Mouse (Mus musculus) c-Kit-positive CD71-positive TER-119-positive erythroid progenitor cells, embryonic 14.5 days (primary cell): Measurements from ENCODE around the gene Tnpo2.
A peak's percentile ranks its signal among the peaks of the same experiment; 100 is the strongest.

Source experiments
- DNase-seq: peaks from one replicate; pipeline ENCODE4 v3.0.0-alpha.2; 2013; ENCODE audit warnings: low spot score

Gene Tnpo2

DNA sequence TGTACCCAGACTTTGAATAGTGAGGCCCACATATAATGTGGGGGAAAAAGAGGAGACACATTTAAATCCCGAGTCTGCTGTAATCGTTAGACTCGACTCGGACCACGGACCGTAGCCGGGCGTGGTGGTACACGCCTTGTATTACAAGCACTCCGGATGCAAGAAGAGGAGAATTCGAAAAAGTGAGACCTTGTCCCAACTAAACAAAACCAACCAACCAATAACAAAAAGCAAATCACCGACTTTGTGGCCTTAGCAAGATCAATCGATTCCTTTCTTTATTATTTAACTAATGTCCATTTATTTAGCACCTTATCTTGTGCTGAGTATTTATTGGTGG, 9.2 kb upstream of the Tnpo2 start:
- DNase-seq: peak; percentile 52

DNA sequence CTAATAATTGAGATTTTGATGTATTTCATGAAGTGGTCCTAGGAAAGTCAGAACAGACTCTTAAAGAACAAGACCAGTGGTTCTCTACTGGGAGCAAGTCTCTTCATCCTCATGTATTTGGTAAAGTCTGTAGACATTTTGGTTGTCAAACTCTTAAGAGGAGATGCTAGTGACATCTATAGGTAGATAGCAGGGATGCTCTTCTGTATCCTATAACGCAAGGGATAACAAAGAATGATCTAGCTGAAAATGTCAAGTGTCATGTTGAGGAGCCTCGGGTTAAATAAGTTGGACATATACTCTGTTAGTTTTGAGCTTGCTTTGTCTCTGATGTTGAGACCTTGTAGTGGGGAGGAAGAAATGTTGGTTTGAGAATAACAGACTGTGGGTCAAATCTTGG, 8.8 kb upstream of the Tnpo2 start:
- no peak for DNase-seq

DNA sequence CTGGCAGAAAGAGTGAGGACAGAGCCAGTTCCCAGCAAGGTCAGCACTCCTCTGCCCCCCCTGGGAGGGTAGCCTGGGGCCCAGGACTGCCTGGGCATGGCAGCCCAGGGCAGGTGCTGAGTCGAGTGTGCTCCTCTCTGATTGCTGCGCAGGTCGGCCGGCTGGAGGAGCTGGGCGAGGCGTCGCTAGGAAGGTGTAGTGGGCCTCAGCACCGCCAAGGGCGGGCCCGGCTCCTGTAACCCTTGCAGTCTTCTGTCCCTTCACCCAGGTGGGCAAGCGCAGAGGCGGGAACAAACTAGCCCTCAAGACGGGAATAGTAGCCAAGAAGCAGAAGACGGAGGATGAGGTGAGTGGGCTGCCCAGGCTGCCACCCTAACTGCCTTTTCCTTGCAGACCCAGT, 7.4 kb upstream of the Tnpo2 start:
- no peak for DNase-seq

DNA sequence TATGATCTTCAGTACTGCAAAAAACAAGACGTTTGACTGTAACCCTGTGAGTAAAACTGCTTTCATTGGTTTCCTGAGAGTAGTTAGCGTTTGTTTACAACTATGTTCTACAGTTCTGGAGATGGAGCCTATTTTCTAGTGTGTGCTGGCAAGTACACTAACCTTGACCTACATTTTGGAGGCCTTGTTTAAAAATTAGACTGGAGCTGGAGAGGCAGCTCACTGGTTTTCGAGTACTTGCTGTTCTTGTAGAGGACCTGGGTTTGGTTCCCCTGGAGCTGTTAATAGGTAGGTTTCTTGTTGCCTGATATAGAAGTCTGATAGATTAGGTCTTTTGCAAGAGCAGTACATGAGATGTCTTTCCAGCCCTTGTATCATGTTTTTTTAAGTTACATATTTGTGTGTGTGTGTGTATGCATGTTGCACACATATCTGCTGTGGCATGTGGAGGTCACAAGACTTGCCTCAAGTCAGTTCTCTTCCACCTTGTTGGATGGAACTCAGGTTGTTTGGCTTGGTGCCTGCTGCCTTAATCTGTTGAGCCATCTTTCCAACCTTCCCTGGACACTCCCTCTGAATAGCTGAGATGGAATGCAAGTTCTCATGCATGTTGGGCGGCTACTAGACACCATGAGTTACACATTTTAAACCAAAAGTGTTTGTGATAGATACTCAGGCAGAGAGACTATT, 3.9 kb upstream of the Tnpo2 start:
- no peak for DNase-seq

DNA sequence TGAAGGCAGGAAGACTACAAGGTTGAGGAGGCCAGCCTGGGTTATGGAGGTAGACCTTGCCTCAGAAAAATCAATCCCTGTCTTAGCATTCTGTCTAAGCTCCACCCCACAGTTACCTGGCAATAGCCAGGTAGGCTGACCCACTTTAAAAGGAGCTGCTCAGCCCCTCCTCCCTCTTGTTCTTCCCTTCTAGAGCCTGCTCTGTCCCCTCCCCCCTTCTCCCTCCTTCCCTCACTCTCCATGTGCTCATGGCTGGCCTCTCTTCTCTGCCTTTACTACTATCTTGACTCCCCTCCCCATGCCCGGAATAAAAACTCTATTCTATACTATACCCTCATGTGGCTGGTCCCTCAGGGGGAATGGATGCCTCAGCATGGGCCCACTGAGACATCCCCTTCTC, 2.8 kb upstream of the Tnpo2 start:
- no peak for DNase-seq

DNA sequence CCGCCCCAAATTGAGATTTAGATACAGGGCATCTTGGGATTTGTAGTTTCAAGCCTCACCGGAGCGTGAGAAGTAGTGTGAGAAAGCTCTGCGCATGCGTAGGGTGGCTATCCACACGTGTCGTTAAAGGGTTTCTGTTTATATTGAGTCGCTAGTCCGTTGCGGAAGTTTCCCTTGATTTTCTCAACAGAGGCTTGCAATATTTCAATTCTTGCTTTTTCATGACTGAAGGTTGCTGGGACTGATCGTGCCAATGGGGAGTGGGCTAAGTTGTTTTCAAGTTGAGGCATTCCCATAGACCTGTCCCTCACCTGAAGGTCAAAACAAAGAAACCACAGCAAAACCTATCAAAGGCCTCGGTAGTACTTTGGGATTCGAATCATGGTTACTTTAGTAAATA, 2.0 kb upstream of the Tnpo2 start:
- peak; percentile 80 for DNase-seq

DNA sequence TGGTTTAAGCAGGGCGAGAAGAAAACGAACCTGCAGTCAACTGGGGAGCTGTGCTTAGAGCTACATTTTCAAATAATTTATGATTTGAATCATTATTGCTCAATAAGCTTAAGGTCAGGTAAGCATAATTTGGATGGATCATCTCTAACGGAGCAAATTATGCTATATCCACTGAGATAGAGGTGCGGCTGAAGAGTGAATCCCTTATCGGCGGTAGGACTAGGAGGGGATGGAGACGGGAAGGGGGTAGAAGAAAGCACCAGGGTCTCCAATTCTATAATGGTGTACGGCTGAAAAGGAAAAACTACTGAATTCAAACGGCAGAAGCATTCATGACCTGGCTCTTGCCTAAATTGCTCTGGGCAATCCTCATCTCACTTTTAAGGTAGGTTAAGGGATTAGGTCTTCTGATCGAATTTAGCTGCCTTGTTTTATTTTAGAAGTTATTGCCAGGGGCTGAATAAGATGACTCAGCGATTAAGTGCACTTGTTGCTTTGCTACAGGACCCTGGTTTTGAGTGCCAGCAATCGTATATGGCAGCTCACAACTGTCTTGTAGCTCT, 1.5 kb upstream of the Tnpo2 start:
- peak; percentile 27 for DNase-seq

DNA sequence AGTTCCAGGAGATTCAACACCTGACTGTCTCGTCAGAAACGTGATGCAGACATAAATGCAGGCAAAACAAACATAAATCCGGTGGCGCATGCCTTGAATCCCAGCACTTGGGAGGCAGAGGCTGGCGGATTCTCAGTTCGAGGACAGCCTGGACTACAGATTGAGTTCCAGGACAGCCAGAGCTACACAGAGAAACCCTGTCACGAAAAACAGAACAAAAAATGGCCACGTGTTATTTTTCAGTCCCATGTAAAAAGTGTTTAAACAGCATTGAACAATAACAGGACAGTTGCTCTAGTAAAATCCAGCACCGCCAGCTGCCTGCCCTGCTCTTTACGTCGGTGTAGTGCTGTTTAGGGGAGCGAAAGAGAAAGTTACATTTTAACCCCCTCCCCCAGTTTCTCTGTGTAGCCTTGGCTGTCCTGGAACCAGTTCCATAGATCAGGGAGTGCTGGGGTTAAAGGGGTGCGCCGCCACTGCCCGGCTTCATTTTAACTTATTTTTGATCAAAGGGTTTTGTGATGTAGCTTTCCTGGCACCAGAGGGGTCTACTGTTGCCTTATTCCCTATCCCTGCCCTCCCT, 896 bp upstream of the Tnpo2 start:
- DNase-seq: peak; percentile 40

DNA sequence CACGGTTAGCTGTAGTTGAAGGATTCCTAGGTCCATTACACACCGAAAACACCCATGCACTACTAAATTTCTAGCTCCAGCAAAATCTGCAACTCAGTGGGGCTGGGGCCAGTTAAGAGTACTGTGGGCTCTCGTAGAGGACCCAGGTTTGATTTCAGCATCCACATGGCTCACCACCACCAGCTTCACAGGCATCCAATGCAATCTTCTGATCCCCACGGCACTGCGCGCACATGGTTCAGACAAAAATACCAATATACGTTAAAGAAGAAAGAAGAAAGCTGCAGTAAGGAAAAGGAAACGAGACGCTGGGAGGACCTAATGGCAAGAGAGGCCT, 366 bp upstream of the Tnpo2 start:
- no peak for DNase-seq

DNA sequence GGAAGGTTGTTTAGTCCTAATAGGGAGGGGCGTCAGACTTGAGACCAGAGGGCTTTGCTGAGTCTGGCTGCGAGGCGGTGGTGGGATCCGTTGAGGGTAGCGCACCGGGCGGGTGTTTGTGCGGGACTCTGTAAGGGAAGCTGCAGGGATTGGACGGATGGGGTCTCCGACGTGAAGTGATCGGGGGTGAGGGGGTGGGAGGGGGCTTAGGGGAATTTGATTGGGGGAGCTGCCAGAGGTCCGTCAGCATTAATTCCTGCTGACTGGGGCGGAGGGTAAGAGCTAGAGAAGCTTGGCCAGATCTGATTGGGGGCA, 608 bp downstream of the Tnpo2 start:
- DNase-seq: no peak

DNA sequence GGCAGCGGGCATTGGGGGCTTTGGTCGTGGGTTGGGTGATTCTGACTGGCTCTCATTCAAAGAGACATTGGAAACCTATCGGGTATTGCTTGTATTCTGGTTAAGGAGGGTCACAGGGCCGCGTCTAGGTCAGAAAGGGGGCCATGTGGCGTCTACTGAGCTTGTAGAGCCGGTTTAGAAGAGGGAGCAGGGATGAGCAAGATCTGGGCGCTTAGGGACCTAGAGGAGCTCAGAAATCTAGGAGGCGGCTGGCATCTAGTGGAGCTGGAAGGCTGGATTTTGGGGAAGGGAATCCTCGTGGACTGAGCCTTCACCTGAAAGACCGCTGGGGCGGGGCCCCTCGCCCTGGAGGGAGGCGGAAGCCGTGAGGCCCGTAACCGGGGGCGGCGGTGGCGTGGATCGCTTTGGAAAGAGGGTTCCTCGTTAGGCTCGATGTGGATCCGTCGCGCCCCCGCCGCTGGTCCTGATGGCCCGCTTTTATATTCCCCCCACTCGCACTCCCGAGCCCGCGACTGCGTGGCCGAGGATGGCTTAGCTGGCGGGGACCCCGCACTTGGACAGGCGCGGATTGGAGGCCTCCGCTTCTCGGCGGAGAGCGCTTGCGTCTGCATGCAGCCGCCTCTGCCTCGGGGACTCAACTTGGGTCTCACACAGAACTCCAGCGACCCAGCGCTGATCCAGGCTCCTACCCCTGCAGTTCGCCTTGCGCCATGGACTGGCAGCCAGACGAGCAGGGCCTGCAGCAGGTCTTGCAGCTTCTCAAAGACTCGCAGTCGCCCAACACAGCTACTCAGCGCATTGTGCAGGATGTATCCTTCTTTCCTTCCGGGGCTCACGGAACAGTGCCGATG, 1.2 kb downstream of the Tnpo2 start:
- peak; percentile 64 for DNase-seq

DNA sequence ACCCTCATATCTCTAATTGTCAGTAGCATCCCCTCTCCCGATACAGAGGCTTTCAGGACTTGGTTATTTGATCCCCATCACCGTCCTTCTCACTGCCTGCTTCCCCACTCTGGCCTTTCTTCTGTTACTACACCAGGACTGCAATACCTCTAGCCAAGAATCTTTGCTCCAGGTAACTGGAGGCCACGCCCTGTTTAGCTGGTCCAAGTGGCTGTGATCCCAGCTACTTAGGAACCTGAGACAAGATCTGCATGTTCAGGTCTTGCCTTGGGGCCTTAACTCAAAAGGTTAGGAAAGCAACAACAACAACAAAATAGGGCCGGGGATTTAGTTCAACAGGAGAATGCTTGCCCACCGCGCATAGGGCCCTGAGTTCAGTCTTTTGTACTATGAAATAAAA, 6.9 kb downstream of the Tnpo2 start:
- no peak for DNase-seq

DNA sequence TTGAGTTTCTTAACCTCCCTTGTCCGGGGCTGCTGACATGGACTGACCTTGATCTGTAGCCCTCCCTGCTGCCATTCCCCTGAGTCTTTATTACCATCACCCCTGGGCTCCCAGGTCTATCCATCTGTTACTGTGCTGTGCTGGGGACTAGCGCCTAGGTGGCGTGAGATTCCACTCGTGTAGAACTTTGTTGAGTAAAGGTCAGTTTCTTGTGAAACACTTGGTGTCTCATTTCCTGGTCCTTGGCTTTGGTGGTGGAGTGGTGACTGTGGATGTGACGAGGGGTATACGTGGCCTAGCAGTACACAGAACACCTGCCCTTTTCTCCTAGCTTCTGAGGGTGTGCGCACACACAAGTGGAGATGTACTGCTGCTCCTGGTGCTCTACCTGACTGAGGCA, 20.7 kb downstream of the Tnpo2 start:
- DNase-seq: no peak

DNA sequence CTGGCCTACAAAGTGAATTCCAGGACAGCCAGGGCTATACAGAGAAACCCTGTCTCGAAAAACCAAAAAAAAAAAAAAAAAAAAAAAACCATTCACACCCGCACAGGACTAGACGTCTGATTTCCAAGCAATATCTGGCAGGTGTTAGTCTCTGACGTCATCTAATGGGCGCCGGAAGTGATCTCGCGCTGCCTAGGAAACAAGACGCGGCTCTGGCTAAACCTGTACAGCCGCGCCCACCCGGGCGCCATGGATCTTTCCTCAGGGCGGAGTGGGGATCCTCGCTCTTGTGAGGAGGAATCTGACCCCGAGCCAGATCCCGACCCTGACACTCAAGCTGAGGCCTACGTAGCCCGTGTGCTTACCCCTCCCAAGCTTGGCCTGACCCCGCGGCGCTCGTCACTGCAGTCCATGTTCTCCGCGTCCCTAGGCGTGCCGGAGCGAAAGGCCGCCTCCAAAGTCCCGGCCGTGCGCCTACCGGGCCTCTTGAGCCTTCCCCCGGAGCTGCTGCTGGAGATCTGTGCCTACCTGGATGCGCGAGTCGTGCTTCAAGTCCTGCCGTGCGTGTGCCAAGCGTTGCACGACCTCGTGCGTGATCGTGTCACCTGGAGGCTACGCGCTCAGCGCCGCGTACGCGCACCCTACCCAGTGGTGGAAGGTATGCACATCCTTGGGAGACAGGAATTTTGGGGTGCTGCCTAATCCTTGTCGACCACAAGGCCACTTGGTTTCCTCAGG, 23.3 kb downstream of the Tnpo2 start, which contains the start of gene Fbxw9:
Gene Fbxw9, plus strand, starts transcription at position 177 of the 738 bp plus-strand sequence.
- DNase-seq: peak; percentile 90

DNA sequence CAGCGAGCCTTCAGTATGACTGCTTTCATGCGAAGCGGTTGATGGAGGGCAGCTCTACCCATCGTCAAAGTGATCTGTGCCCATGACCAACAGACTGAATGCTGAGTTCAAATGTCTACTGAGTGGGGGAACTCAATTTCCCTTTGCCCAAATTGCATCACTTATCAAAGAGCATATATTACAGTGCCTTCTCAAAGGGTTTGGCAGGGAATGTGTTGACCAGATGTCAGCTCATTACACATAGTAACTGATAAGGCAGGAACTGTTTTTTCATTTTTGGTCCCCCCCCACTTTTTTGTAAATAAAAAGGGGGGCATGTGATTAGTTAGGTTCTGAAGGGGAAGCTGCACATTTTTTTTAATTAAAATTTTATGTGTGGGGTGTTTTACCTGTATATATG, 25.9 kb downstream of the Tnpo2 start:
- DNase-seq: no peak

DNA sequence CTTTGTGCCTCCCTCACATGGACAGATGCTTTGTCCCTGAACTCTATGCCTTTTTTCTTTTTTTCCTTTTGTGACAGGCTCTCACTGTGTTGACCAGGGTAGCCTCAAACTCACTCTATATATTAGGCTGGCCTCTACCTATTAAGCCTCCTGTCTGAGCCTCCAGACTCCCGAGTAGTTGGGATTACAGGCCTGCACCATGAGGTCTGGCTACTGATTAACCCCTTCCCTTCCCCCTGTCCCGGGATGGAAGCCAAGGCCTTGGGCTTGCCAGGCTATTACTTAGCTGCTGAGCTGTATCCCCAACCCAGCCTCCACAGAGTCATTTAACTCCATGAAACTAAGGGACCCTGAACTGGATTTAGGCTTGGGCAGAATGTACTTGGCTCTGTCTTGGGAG, 28.5 kb downstream of the Tnpo2 start:
- DNase-seq: no peak

DNA sequence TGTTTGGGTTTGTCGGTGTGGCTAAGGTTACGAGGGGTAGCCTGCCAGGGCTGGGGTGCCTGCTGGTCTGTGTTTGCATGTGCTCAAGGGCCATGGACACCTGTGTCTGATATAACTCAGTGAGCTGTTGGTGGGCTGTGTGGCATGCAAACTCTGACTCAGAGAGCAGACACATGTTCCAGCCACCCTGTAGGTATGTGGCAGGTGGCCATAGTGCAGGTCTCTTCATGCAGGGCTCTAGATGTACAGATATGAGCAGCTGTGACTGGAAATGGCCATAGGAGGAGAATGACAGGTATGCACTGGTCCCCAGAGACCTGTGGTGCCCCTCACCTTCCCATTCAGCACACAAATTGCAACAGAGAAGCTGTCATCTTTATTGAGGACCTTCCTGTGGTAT, 30.4 kb downstream of the Tnpo2 start:
- DNase-seq: no peak

DNA sequence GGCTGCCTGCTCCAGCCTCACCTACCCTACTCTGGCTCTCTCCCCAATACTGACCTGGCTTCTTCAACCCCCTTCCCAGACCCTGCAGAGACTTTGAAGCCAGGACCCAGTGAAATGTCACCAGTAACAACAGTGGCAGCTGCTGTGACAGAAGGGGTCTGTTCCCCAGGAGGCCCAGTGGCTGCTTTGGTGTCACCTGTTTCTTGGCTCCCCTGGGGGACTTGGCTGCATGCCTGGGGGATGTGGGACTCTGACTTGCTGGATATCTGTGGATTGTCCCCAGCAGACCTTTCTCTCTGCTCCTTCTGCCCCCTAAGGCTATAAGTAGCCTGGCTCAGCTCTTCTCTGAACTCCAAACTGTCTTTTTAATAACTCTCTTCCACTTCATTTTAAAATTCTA, 31.3 kb downstream of the Tnpo2 start, which contains the start of gene Gm5741:
Gene Gm5741, minus strand, starts transcription at position 1 of the 400 bp plus-strand sequence.
- no peak for DNase-seq

DNA sequence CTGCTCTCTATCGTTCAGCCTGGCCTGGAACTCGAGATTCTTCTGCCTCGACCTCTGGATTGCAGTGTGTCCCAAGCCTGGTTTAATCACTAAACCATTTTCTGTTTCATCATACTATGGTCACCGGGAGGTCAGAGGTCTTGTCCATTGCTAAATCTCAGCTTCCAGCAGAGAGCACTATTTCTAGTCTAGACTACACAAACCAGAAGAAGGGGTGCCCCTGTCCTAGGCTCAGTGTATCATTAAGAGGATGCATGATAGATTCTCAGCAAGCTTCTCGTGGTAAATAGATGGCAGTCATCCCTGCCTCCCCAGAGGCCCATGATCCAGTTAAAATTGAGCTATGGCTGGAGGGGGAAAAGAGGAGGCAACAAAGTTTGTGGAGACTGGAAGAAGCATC, 34.3 kb downstream of the Tnpo2 start:
- no peak for DNase-seq

DNA sequence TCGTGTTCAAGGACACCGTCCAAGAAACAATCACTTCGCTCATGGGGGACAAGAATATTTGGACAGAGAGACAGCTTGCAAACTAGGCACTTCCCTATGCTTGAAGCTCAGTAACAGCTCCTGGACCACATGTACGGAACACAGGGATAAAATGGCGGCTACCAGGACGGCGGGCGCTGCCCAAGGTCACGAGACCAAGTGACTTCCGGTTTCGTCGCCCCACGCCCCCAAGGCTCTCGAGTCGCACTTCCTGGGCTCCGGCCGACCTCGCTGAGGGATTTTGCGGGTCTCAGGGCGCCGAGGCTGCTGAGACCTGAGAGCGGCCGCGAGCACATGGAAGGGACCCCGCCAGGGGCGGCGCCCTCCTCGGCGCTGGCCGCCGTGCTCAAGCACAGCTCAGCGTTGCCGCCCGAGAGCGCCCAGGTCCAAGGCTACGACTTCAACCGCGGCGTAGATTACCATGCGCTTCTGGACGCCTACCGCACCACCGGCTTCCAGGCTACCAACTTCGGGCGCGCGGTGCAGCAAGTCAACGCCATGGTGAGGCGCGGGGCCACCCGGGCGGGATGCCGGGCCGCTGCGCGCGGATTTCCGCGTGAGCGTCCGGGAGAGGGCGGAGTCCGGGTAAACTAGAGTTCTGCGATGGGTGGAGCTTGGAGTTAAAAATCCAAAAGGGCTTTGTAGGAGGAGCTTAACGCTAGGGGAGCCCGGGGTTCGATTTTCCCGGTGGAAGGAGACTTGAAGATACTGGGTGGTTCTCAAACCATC, 35.0 kb downstream of the Tnpo2 start, which contains the start of gene Dhps:
Gene Dhps, plus strand, starts transcription at position 244 of the 768 bp plus-strand sequence.
- DNase-seq: peak; percentile 83

DNA sequence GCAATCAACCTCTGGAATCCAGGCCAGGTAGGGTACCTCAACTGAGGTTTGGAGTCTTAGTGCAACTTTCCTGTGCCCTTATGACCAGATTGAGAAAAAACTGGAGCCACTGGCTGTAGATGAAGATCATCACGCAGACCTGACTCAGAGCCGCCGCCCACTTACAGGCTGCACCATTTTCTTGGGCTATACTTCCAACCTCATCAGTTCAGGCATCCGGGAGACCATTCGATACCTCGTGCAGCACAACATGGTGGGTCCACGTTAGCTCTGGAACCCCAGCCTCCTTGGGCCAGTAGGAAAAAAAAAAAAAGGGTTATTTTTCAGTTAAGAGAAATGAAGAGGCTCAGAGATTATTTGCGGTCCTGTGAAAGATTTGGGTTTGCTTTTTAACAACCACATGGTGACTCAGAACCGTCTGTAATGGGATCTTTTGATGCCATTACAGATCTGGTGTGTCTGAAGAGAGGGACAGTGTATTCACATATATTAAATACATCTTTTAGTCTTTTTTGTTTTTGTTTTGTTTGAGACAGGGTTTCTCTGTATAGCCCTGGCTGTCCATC, 35.7 kb downstream of the Tnpo2 start:
- no peak for DNase-seq
